Mouse (Mus musculus) gastrocnemius, adult 2 months (tissue): Measurements from ENCODE around the gene Pif1. TPM values are rescaled to one million over a fixed set of nuclear protein-coding genes. Genes with fewer than 3 reads are reported as not detected.

Experiments
- DNase-seq: peaks from one replicate; pipeline ENCODE4 v3.0.0; 2022
- H3K27ac ChIP-seq: fragments of 200-600 bp; 2 replicates; pipeline ENCODE4 v1.8.1; 2022; ENCODE audit warnings: mild to moderate bottlenecking
- H3K4me3 ChIP-seq: fragments of 200-600 bp; 2 replicates; pipeline ENCODE4 v1.8.1; 2022; ENCODE audit warnings: mild to moderate bottlenecking, moderate library complexity
- CTCF ChIP-seq: fragments of 200-600 bp; IDR thresholded peaks from 2 replicates; pipeline ENCODE4 v1.8.1; 2022; ENCODE audit warnings: antibody characterized with exemption, mild to moderate bottlenecking, moderate library complexity
- intact Hi-C: fragments of 180-260 bp; cut with DNase I; formaldehyde crosslinking; loops from one replicate; pipeline ENCODE4 v1.15.1; 2025
- total RNA-seq, 2 experiments: library from RNA; stranded (reverse); gene quantifications; 2 replicates each; pipeline ENCODE4 v1.2.3; 2021

Gene Pif1
- total RNA-seq, 2 experiments from 2014 or later: not detected

- no peak for DNase-seq
- Histone ChIP-seq H3K4me3 (no peak overlapping the region), H3K27ac (peak overlapping the region; percentile 92)
- intact Hi-C loops: no loop called here
- TF ChIP-seq CTCF: no peak
These were observed 37.3 kb upstream of the Pif1 start for GRCm38 (mm10) chr9:65549643-65550042.

DNA sequence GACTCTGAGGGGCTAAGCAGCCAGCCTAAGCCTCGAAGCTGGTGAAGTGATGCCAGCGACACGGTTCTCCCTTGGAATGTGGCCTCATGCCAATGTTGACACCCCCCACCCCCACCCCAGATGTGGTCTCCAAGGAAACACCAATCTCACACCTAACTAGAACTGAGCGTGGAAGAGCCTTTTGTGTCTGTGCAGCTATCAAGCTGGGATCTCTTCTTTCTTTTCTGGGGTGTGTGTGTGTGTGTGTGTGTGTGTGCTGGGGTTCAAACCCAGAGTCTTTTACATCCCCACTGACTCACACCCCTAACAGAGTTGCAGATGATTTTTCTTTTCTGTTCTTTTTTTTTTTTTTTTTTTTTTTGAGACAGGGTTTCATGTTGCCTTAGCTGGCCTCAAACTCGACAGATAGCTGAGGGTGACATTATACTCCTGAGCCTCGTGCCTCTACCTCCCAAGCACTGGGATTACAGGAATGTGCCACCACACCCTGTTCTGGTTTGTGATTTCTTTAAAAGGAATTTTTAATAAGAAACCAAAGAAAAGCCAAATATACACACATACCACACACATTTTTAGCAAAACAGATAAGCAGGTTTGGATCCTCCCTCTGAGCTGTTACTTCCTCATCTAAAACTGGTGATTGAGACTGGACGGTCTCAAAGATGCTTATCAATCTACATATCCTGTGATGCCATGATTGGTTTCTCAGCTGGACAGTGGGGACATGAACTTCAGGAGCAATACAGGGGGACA is 36.7 kb upstream of the Pif1 start:
- DNase-seq: no peak
- intact Hi-C loops: no loop called here
- Histone ChIP-seq H3K4me3 (0 out of 2 replicates have a peak overlapping the region, but pooled peaks have one; percentile 1), H3K27ac (peak overlapping the region; percentile 92)
- no peak for TF ChIP-seq CTCF

DNA sequence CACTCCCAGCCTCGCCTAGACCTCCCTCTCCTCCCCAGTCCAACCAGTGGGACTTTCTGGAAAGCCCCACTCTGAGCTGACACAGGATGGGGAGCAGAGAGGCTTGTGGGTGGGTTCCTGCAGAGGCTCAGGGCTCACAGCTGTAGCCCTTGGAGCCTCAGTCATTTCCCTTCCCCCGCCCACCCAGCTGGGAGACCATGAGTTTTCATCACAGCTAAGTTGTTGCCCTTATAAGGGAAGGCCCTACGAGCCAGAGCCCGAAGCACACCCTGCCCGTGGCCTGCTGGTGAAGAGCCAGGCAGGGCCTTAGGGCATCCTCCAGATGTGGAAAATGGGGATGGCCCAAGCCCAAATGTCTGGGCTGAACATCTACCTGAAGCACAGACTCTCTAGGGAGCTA is 35.9 kb upstream of the Pif1 start:
- DNase-seq: peak; percentile 84
- TF ChIP-seq CTCF: no peak
- intact Hi-C loops: no loop called here
- Histone ChIP-seq H3K4me3 (0 out of 2 replicates have a peak overlapping the region, but pooled peaks have one; percentile 1), H3K27ac (peak overlapping the region; percentile 92)

DNA sequence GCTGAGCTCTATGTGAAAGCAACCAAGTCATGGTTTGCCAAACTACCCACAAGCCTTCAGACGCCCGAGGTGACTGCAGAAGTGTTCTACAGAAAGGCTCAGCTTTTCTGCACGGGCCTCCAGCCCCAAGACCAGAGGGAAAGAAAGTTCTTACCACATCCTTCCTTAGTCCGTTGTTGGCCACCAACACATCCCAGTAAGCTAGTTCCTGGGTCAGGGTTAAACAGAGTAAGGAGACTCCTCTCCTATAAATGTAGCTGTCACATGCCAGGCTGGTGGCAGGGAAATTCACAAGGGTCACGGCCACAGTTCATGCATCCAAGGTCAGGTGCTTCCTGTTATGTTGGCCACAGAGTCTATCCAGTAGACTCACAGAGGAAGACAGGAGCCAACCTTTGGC is 34.8 kb upstream of the Pif1 start:
- DNase-seq: peak; percentile 34
- TF ChIP-seq CTCF: no peak
- Histone ChIP-seq H3K27ac (peak overlapping the region; percentile 92), H3K4me3 (no peak overlapping the region)
- intact Hi-C loops: no loop called here

- H3K4me3 ChIP-seq: no peak overlapping the region
- H3K27ac ChIP-seq: peak overlapping the region; percentile 92
- TF ChIP-seq CTCF: no peak
- intact Hi-C loops: no loop called here
- DNase-seq: no peak
These were observed 34.2 kb upstream of the Pif1 start for GRCm38 (mm10) chr9:65552711-65553110.

DNA sequence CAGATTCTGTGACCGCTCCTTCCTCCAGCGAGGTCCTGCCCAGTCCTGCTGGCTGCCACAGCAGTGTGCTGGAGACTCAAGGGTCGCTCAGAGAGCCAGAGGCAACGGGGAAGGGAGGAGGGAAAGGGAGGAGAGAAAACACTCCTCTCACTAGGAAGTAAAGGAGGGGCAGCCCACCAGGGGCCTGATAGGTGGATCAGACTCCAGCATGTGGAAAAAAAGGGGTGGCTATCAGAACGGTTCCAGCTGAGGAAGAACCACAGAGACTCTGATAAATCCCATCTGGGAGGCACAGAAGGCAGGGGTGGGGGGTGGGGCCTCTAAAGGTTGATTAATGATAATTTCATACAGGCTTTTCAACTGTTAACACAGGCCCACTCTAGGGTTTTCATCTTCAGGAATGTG is 32.0 kb upstream of the Pif1 start:
- intact Hi-C loops: no loop called here
- DNase-seq: no peak
- Histone ChIP-seq H3K4me3 (no peak overlapping the region), H3K27ac (peak overlapping the region; percentile 68)
- TF ChIP-seq CTCF: no peak

DNA sequence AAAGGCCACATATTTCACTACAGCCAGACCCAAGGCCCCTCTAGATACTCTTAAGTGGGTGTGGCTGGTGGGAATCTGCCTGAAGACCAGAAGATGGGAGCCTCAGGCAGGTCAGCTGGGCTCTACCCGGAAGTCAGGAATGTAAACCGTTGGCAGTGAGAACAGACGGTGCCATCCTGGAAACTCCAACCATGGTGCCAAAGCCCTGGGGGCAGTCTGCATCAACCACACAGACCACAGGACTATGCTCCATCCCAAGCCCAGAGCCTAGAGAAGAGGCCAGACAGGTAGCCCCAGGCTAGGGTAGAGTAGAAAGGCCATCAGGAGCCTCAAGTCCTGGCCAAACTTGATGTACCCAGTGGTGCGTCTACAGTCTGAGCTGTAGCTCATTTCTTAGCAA is 31.3 kb upstream of the Pif1 start:
- no peak for DNase-seq
- TF ChIP-seq CTCF: no peak
- intact Hi-C loops: no loop called here
- Histone ChIP-seq H3K27ac (peak overlapping the region; percentile 68), H3K4me3 (no peak overlapping the region)

DNA sequence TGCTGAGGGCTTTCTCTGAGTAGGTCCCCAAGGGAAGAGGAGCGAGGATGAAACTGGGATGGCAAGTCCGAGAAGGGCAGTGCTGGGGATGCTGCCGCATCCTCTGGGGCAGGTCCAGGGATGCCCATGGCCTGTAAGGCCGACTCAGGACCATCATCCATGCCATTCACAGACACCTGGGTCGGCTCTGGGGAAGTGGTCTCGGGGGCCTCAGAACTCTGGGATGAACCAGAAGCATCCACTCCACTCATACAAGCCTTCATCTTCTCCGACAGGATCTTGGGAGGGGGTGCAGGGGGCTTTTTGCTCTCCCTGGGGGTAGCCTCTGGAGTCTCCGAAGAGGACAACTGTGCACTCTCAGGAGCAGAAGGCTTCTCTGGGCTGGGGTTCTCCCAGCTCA is 30.6 kb upstream of the Pif1 start:
- no peak for TF ChIP-seq CTCF
- intact Hi-C loops: no loop called here
- Histone ChIP-seq H3K27ac (no peak overlapping the region), H3K4me3 (no peak overlapping the region)
- DNase-seq: no peak

DNA sequence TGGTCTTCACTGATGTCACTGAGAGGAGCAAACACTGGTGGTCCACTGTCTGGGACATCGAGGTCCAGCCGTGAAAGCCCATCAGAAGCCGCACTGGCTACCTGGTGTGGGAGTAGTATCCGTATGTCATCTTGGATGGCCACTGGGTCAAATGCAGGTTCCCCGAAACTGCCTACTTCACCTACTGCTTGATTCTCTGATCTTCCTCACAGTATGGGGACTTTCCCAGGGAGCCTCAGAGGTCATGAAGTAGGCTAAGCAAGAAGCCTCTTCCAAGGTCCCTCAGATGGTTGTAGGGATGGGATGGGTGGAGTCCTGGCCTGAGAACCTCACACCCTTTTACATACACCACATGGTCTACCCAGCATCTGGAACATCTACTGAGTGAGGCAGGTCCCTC is 30.0 kb upstream of the Pif1 start:
- intact Hi-C loops: no loop called here
- TF ChIP-seq CTCF: no peak
- no peak for DNase-seq
- Histone ChIP-seq H3K4me3 (no peak overlapping the region), H3K27ac (no peak overlapping the region)

GRCm38 (mm10) chr9:65558806-65559205 is 28.2 kb upstream of the Pif1 start:
- Histone ChIP-seq H3K4me3 (no peak overlapping the region), H3K27ac (no peak overlapping the region)
- intact Hi-C loops: no loop called here
- DNase-seq: peak; percentile 9
- TF ChIP-seq CTCF: no peak

- H3K4me3 ChIP-seq: no peak overlapping the region
- intact Hi-C loops: no loop called here
- no peak for TF ChIP-seq CTCF
- DNase-seq: peak; percentile 87
- peak overlapping the region; percentile 74 for H3K27ac ChIP-seq
These were observed 25.9 kb upstream of the Pif1 start for GRCm38 (mm10) chr9:65561016-65561415.

DNA sequence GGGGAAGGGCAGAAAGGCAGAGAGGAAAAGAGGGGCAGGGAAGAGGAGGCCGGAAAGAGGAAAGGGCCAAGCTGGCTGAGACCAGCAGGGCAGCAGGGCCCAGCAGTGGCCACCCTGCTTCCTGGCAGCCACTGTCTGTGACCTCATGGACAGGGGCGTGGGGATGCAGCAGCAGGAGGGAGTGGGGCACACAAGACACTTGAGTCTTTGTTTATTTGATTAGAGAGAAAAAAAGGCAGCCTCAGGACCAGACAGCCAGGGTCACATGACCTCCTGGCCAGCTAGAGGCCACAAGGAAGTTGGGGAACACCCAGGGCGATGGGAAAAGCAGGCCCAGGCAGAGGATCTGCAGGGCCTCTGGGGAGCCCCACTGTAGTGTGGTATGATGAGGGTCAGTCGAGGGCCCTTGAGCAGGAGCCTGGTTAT is 24.9 kb upstream of the Pif1 start:
- Histone ChIP-seq H3K4me3 (peak overlapping the region; percentile 34), H3K27ac (peak overlapping the region; percentile 74)
- peak; percentile 81 for DNase-seq
- intact Hi-C loops: no loop called here
- no peak for TF ChIP-seq CTCF

- DNase-seq: peak; percentile 3
- intact Hi-C loops: no loop called here
- H3K4me3 ChIP-seq: no peak overlapping the region
- TF ChIP-seq CTCF: no peak
- H3K27ac ChIP-seq: peak overlapping the region; percentile 74
These were observed 23.9 kb upstream of the Pif1 start for GRCm38 (mm10) chr9:65563073-65563472.

- Histone ChIP-seq H3K27ac (peak overlapping the region; percentile 20), H3K4me3 (no peak overlapping the region)
- no peak for TF ChIP-seq CTCF
- intact Hi-C loops: no loop called here
- no peak for DNase-seq
These were observed 22.3 kb upstream of the Pif1 start for GRCm38 (mm10) chr9:65564698-65565097.
